Mouse (Mus musculus): ENCODE measurements around the gene Elmo3. TPM values are rescaled to one million over a fixed set of nuclear protein-coding genes. Genes with fewer than 3 reads are reported as not detected.

Elmo3 gene
- 1.5 and 2.6 TPM in 2 replicates for polyA plus RNA-seq (2012; ENCODE audit: insufficient read depth, insufficient read length, missing spikeins)

- no peak within 1 kb of the TSS for H3K4me3 ChIP-seq (ENCODE audit: insufficient read depth, low read length)
- TF ChIP-seq CTCF (IDR thresholded peaks at IDR 0.05; ENCODE audit: low read depth, low read length): no peak
- no peak for TF ChIP-seq POLR2A (IDR thresholded peaks at IDR 0.05; ENCODE audit: borderline replicate concordance, low read depth, low read length)
- H3K4me1 ChIP-seq (ENCODE audit: control insufficient read depth, insufficient read depth, low read length): peaks cover 40% of the 10 kb centered on the region
- peak within 1 kb of the TSS; percentile 71 for H3K27ac ChIP-seq (ENCODE audit: insufficient read depth, low read depth, low read length)
Observed at GRCm38 (mm10) chr8:105305211-105306145, at the start of gene Elmo3. Gene Elmo3, plus strand, starts transcription at chr8:105305601.

GRCm38 (mm10) chr8:105257318-105258114 is 47.9 kb upstream of the Elmo3 start:
- Histone ChIP-seq H3K27ac (ENCODE audit: insufficient read depth, low read depth, low read length) (no peak overlapping the region), H3K4me1 (ENCODE audit: control insufficient read depth, insufficient read depth, low read length) (peaks cover 20% of the 10 kb centered on the region), H3K4me3 (ENCODE audit: insufficient read depth, low read length) (no peak overlapping the region)
- TF ChIP-seq CTCF (IDR thresholded peaks at IDR 0.05; ENCODE audit: low read depth, low read length): no peak
- no peak for TF ChIP-seq POLR2A (IDR thresholded peaks at IDR 0.05; ENCODE audit: borderline replicate concordance, low read depth, low read length)

GRCm38 (mm10) chr8:105258911-105259720 is 46.3 kb upstream of the Elmo3 start:
- Histone ChIP-seq H3K27ac (ENCODE audit: insufficient read depth, low read depth, low read length) (no peak overlapping the region), H3K4me3 (ENCODE audit: insufficient read depth, low read length) (peak overlapping the region; percentile 55), H3K4me1 (ENCODE audit: control insufficient read depth, insufficient read depth, low read length) (peaks cover 26% of the 10 kb centered on the region)
- no peak for TF ChIP-seq CTCF (IDR thresholded peaks at IDR 0.05; ENCODE audit: low read depth, low read length)
- no peak for TF ChIP-seq POLR2A (IDR thresholded peaks at IDR 0.05; ENCODE audit: borderline replicate concordance, low read depth, low read length)

- TF ChIP-seq CTCF (IDR thresholded peaks at IDR 0.05; ENCODE audit: low read depth, low read length): peak; percentile 95
- TF ChIP-seq POLR2A (IDR thresholded peaks at IDR 0.05; ENCODE audit: borderline replicate concordance, low read depth, low read length): no peak
- Histone ChIP-seq H3K27ac (ENCODE audit: insufficient read depth, low read depth, low read length) (no peak overlapping the region), H3K4me1 (ENCODE audit: control insufficient read depth, insufficient read depth, low read length) (peaks cover 26% of the 10 kb centered on the region), H3K4me3 (ENCODE audit: insufficient read depth, low read length) (peak overlapping the region; percentile 55)
Observed at GRCm38 (mm10) chr8:105259721-105260320, 45.6 kb upstream of the Elmo3 start.

GRCm38 (mm10) chr8:105260371-105261099 is 44.9 kb upstream of the Elmo3 start:
- no peak overlapping the region for H3K4me3 ChIP-seq (ENCODE audit: insufficient read depth, low read length)
- H3K4me1 ChIP-seq (ENCODE audit: control insufficient read depth, insufficient read depth, low read length): peaks cover 28% of the 10 kb centered on the region
- TF ChIP-seq CTCF (IDR thresholded peaks at IDR 0.05; ENCODE audit: low read depth, low read length): no peak
- no peak for TF ChIP-seq POLR2A (IDR thresholded peaks at IDR 0.05; ENCODE audit: borderline replicate concordance, low read depth, low read length)
- no peak overlapping the region for H3K27ac ChIP-seq (ENCODE audit: insufficient read depth, low read depth, low read length)

GRCm38 (mm10) chr8:105261326-105261980 is 43.9 kb upstream of the Elmo3 start:
- H3K27ac ChIP-seq (ENCODE audit: insufficient read depth, low read depth, low read length): no peak overlapping the region
- peaks cover 29% of the 10 kb centered on the region for H3K4me1 ChIP-seq (ENCODE audit: control insufficient read depth, insufficient read depth, low read length)
- TF ChIP-seq POLR2A (IDR thresholded peaks at IDR 0.05; ENCODE audit: borderline replicate concordance, low read depth, low read length) (no peak), CTCF (IDR thresholded peaks at IDR 0.05; ENCODE audit: low read depth, low read length) (no peak)
- no peak overlapping the region for H3K4me3 ChIP-seq (ENCODE audit: insufficient read depth, low read length)

- Histone ChIP-seq H3K4me3 (ENCODE audit: insufficient read depth, low read length) (peak overlapping the region; percentile 84), H3K27ac (ENCODE audit: insufficient read depth, low read depth, low read length) (no peak overlapping the region), H3K4me1 (ENCODE audit: control insufficient read depth, insufficient read depth, low read length) (peaks cover 29% of the 10 kb centered on the region)
- no peak for TF ChIP-seq POLR2A (IDR thresholded peaks at IDR 0.05; ENCODE audit: borderline replicate concordance, low read depth, low read length)
Observed at GRCm38 (mm10) chr8:105263244-105263912, 42.0 kb upstream of the Elmo3 start.

Data from bone marrow macrophage, adult 2 months (primary cell).